Mouse (Mus musculus) liver, adult 2 months (tissue): ENCODE results near the gene Fam102b.

Experiments
- CTCF ChIP-seq: fragments of 200-500 bp; IDR thresholded peaks from 2 replicates; pipeline ENCODE4 v1.5.1; 2011; ENCODE audit warnings: low read depth, low read length, control low read depth
- POLR2A ChIP-seq: fragments of 200-500 bp; IDR thresholded peaks from 2 replicates; pipeline ENCODE4 v1.6.1; 2011; ENCODE audit warnings: low read length, control low read depth; ENCODE audit not compliant: insufficient read depth; ENCODE audit errors: extremely low read depth

DNA sequence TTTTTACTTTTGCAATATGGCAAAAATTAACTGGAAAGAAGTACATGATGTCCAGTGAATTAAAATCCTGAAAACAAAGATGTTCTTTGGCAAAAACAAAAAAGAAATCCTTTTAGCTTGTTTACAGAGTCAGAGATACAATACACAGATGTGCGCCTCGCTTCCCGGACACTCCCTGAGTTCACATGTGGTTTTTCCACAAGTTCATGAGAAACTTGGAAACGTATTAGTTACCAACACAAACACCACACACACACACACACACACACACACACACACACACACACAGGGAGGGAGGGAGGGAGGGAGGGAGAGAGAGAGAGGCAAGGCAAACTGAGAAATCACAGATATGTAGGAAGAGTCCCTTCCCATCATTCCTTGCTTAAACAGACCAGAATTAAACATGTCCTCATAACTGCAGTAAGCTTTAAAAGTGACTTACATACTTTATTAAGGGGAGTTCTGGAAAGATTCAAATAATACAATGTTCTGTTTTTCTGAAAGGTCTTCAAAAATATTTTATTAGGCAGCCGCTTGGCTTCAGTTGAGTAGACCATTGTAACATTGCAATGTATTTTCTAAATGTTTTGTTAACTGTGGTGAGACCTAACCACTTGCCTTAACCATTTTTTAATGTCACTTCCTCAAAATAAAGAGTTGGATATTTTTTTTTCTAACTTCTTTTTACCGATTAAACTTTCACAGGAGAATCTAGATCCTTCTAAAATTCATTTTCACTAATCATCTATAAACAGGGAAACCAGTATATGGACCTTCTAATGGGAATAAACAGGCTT, 5.5 kb downstream of the Fam102b start:
- no peak for TF ChIP-seq CTCF
- no peak for TF ChIP-seq POLR2A
